Mouse (Mus musculus) liver, adult 2 months (tissue): ENCODE results near the gene Slk.

Source experiments
- CTCF ChIP-seq: fragments of 200-500 bp; IDR thresholded peaks from 2 replicates; pipeline ENCODE4 v1.5.1; 2011; ENCODE audit warnings: low read depth, low read length, control low read depth
- POLR2A ChIP-seq: fragments of 200-500 bp; IDR thresholded peaks from 2 replicates; pipeline ENCODE4 v1.6.1; 2011; ENCODE audit warnings: low read length, control low read depth; ENCODE audit not compliant: insufficient read depth; ENCODE audit errors: extremely low read depth

DNA sequence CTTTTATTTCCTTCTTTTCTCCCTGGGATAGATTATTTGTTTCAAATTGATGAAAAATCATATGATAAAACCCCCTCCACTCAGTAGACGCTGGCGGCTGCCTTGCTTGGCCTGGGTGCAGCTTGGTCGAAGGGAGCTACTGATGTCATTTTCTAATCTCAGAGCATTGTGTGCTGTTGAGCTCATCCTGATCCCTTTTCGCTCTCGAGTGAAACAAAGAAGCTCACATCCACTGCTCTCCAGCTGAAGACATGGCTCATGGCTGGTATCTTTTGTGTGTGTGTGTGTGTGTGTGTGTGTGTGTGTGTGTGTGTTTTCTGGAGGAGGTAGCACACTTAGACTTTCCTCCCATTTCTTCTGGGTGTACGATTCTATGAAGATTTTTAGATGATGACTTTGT is 66.1 kb downstream of the Slk start:
- TF ChIP-seq POLR2A: no peak
- no peak for TF ChIP-seq CTCF
